Mouse (Mus musculus) thymus, postnatal 36 days (tissue): ENCODE data around the gene Spaca9.

Source experiments
- DNase-seq, 2 experiments: peaks; one replicate each; pipeline ENCODE4 v3.0.0; 2022; ENCODE audit warnings: mixed read lengths in 2 of 2

Spaca9 gene

GRCm38 (mm10) chr2:28662891-28663290 is 36.6 kb downstream of the Spaca9 start:
- no peak for DNase-seq

- DNase-seq = no peak
Observed at GRCm38 (mm10) chr2:28656216-28656615, 43.3 kb downstream of the Spaca9 start.

- peak; percentile 28 to 34 for DNase-seq
Observed at GRCm38 (mm10) chr2:28654295-28654694, 45.2 kb downstream of the Spaca9 start.

GRCm38 (mm10) chr2:28653351-28653750 is 46.2 kb downstream of the Spaca9 start:
- no peak for DNase-seq

GRCm38 (mm10) chr2:28650526-28650925 is 49.0 kb downstream of the Spaca9 start:
- DNase-seq = no peak

GRCm38 (mm10) chr2:28643081-28643480 is 56.4 kb downstream of the Spaca9 start:
- no peak for DNase-seq
